Mouse (Mus musculus): ENCODE results near the gene Arhgap28. TPM values are rescaled to one million over a fixed set of nuclear protein-coding genes. Genes with fewer than 3 reads are reported as not detected.

Arhgap28 gene
- polyA plus RNA-seq, 1 experiment from 2014 or later, result 5.7 TPM

DNA sequence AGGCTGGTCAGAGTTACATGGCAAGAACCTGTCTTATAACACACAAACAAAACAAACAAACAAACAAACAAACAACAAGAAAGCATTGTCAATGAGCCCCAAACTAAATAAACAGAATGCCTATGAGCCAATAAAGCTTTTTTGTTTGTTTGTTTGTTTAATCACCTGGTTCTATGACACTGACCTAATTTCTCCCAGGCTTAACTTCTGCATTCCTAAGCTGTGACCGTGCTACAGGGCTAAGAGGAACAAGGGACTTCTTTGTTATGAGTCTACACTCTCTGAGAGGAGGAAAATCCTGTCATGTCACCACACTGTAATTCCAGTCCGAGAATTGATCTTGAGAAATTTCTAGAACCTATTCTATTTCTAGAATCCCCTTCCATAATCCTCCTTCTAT, 29.2 kb downstream of the Arhgap28 start:
- Histone ChIP-seq H3K4me1 (replicated peaks; ENCODE audit: control insufficient read depth, insufficient read depth) (no peaks in the 10 kb centered on the region; the same call in 1 of the 2 replicates), H3K4me3 (ENCODE audit: low read depth, low read length) (no peak overlapping the region), H3K9me3 (ENCODE audit: control insufficient read depth, low read length) (no peaks in the 10 kb centered on the region), H3K36me3 (ENCODE audit: control insufficient read depth, insufficient read depth, low read length) (no peaks in the 10 kb centered on the region), H3K9ac (ENCODE audit: low read length) (no peak overlapping the region), H3K27ac (replicated peaks) (no peak overlapping the region; the same call in 1 of the 2 replicates), H3K27me3 (ENCODE audit: control insufficient read depth, insufficient read depth, low read length) (no peaks in the 10 kb centered on the region), H3K4me2 (replicated peaks; ENCODE audit: low read depth) (no peak overlapping the region)
- ATAC-seq (ENCODE audit: low FRiP score, low TSS enrichment) (no peak), DNase-seq (ENCODE audit: low spot score) (no peak)
- WGBS, result 40% methylated on average over 2 of the region's 2 CpGs
- TF ChIP-seq EP300 (optimal IDR thresholded peaks at IDR 0.05) (no peak), CTCF (IDR thresholded peaks at IDR 0.05; ENCODE audit: low read depth) (no peak)

GRCm38 (mm10) chr17:67966853-67967540, 36.9 kb downstream of the Arhgap28 start:
- no peak for DNase-seq (ENCODE audit: low spot score)
- TF ChIP-seq EP300 (optimal IDR thresholded peaks at IDR 0.05), result no peak
- no peak for TF ChIP-seq CTCF (IDR thresholded peaks at IDR 0.05; ENCODE audit: low read depth)
- 64% methylated on average over 8 of the region's 8 CpGs for WGBS

DNA sequence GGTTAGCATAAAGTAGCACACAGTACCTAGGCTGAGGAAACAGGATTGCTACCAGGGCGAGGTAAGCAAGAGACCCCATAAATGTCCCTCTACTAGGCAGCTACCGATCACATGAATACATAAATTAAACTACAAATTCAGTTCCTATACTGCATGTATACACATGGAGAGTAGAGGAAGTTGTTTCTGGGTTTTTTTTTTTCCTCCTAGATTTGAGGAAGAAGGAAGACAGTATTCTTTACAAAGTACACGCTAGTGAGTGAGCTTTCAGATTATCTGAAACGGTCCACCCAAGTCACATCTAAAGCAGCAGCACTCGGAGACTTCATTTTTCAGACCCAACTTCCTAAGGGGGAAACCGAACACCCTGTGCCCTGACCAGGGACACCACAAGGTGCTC, 41.1 kb downstream of the Arhgap28 start:
- 78% methylated on average over 6 of the region's 6 CpGs for WGBS
- Histone ChIP-seq H3K36me3 (ENCODE audit: control insufficient read depth, insufficient read depth, low read length) (no peaks in the 10 kb centered on the region), H3K27ac (replicated peaks) (no peak overlapping the region), H3K9ac (ENCODE audit: low read length) (no peak overlapping the region), H3K9me3 (ENCODE audit: control insufficient read depth, low read length) (no peaks in the 10 kb centered on the region), H3K27me3 (ENCODE audit: control insufficient read depth, insufficient read depth, low read length) (no peaks in the 10 kb centered on the region), H3K4me1 (replicated peaks; ENCODE audit: control insufficient read depth, insufficient read depth) (no peaks in the 10 kb centered on the region), H3K4me3 (ENCODE audit: low read depth, low read length) (no peak overlapping the region), H3K4me2 (replicated peaks; ENCODE audit: low read depth) (no peak overlapping the region)
- DNase-seq (ENCODE audit: low spot score) (no peak), ATAC-seq (ENCODE audit: low FRiP score, low TSS enrichment) (no peak)
- TF ChIP-seq EP300 (optimal IDR thresholded peaks at IDR 0.05), result no peak
- TF ChIP-seq CTCF (IDR thresholded peaks at IDR 0.05; ENCODE audit: low read depth), result no peak

More at GRCm38 (mm10) chr17:67966853-67967540, 36.9 kb downstream of the Arhgap28 start:
- no peaks in the 10 kb centered on the region for H3K27me3 ChIP-seq (ENCODE audit: control insufficient read depth, insufficient read depth, low read length)
- no peak overlapping the region for H3K27ac ChIP-seq (replicated peaks)
- no peaks in the 10 kb centered on the region for H3K36me3 ChIP-seq (ENCODE audit: control insufficient read depth, insufficient read depth, low read length)
- H3K4me3 ChIP-seq (ENCODE audit: low read depth, low read length), result no peak overlapping the region
- no peak for ATAC-seq (ENCODE audit: low FRiP score, low TSS enrichment)
- no peaks in the 10 kb centered on the region for H3K9me3 ChIP-seq (ENCODE audit: control insufficient read depth, low read length)
- no peak overlapping the region for H3K4me2 ChIP-seq (replicated peaks; ENCODE audit: low read depth)
- no peak overlapping the region for H3K9ac ChIP-seq (ENCODE audit: low read length)
- H3K4me1 ChIP-seq (replicated peaks; ENCODE audit: control insufficient read depth, insufficient read depth), result no peaks in the 10 kb centered on the region

GRCm38 (mm10) chr17:67962020-67962419, 41.9 kb downstream of the Arhgap28 start:
- no peaks in the 10 kb centered on the region for H3K9me3 ChIP-seq (ENCODE audit: control insufficient read depth, low read length)
- 71% methylated on average over 8 of the region's 8 CpGs for WGBS
- no peak overlapping the region for H3K4me3 ChIP-seq (ENCODE audit: low read depth, low read length)
- no peaks in the 10 kb centered on the region for H3K4me1 ChIP-seq (replicated peaks; ENCODE audit: control insufficient read depth, insufficient read depth)
- H3K4me2 ChIP-seq (replicated peaks; ENCODE audit: low read depth), result no peak overlapping the region
- TF ChIP-seq EP300 (optimal IDR thresholded peaks at IDR 0.05) (no peak), CTCF (IDR thresholded peaks at IDR 0.05; ENCODE audit: low read depth) (no peak)
- no peak for ATAC-seq (ENCODE audit: low FRiP score, low TSS enrichment)
- H3K27me3 ChIP-seq (ENCODE audit: control insufficient read depth, insufficient read depth, low read length), result no peaks in the 10 kb centered on the region
- peak overlapping the region; percentile 35; the same call in 1 of the 2 replicates for H3K27ac ChIP-seq (replicated peaks)
- DNase-seq (ENCODE audit: low spot score), result no peak
- no peaks in the 10 kb centered on the region for H3K36me3 ChIP-seq (ENCODE audit: control insufficient read depth, insufficient read depth, low read length)
- H3K9ac ChIP-seq (ENCODE audit: low read length), result no peak overlapping the region

- 0 out of 2 replicates have a peak, but pooled peaks have one; percentile 51 for ATAC-seq (ENCODE audit: low FRiP score, low TSS enrichment)
- Histone ChIP-seq H3K27ac (replicated peaks) (no peak overlapping the region), H3K36me3 (ENCODE audit: control insufficient read depth, insufficient read depth, low read length) (no peaks in the 10 kb centered on the region), H3K27me3 (ENCODE audit: control insufficient read depth, insufficient read depth, low read length) (no peaks in the 10 kb centered on the region), H3K4me2 (replicated peaks; ENCODE audit: low read depth) (no peak overlapping the region), H3K4me1 (replicated peaks; ENCODE audit: control insufficient read depth, insufficient read depth) (peaks cover 2% of the 10 kb centered on the region), H3K4me3 (ENCODE audit: low read depth, low read length) (no peak overlapping the region), H3K9me3 (ENCODE audit: control insufficient read depth, low read length) (no peaks in the 10 kb centered on the region), H3K9ac (ENCODE audit: low read length) (no peak overlapping the region)
- TF ChIP-seq EP300 (optimal IDR thresholded peaks at IDR 0.05) (no peak), CTCF (IDR thresholded peaks at IDR 0.05; ENCODE audit: low read depth) (no peak)
- no peak for DNase-seq (ENCODE audit: low spot score)
- WGBS, result 92% methylated on average over 7 of the region's 7 CpGs
Measured at GRCm38 (mm10) chr17:67958909-67959308, 45.0 kb downstream of the Arhgap28 start.

- no peak overlapping the region for H3K4me2 ChIP-seq (replicated peaks; ENCODE audit: low read depth)
- no peaks in the 10 kb centered on the region for H3K27me3 ChIP-seq (ENCODE audit: control insufficient read depth, insufficient read depth, low read length)
- TF ChIP-seq EP300 (optimal IDR thresholded peaks at IDR 0.05), result no peak
- no peak for TF ChIP-seq CTCF (IDR thresholded peaks at IDR 0.05; ENCODE audit: low read depth)
- no peak overlapping the region for H3K9ac ChIP-seq (ENCODE audit: low read length)
- no peak overlapping the region for H3K27ac ChIP-seq (replicated peaks)
- no peak overlapping the region for H3K4me3 ChIP-seq (ENCODE audit: low read depth, low read length)
- WGBS, result 74% methylated on average over 1 of the region's 1 CpGs
- DNase-seq (ENCODE audit: low spot score), result no peak
- no peaks in the 10 kb centered on the region for H3K36me3 ChIP-seq (ENCODE audit: control insufficient read depth, insufficient read depth, low read length)
- ATAC-seq (ENCODE audit: low FRiP score, low TSS enrichment), result no peak
- H3K9me3 ChIP-seq (ENCODE audit: control insufficient read depth, low read length), result no peaks in the 10 kb centered on the region
- peaks cover 5% of the 10 kb centered on the region for H3K4me1 ChIP-seq (replicated peaks; ENCODE audit: control insufficient read depth, insufficient read depth)
Measured at GRCm38 (mm10) chr17:67957603-67958002, 46.3 kb downstream of the Arhgap28 start.
